Mouse (Mus musculus) bone marrow, adult 2 months (tissue): ENCODE data around the gene Igfbp6.

ENCODE experiments used
- CTCF ChIP-seq: fragments of 200-500 bp; IDR thresholded peaks from 2 replicates; pipeline ENCODE4 v1.5.1; 2011; ENCODE audit warnings: low read length, control low read depth; ENCODE audit not compliant: control insufficient read depth, insufficient read depth
- POLR2A ChIP-seq: fragments of 200-500 bp; IDR thresholded peaks from 2 replicates; pipeline ENCODE4 v1.6.1; 2011; ENCODE audit warnings: low read depth, mild to moderate bottlenecking, control low read depth, low read length, borderline replicate concordance; ENCODE audit not compliant: control insufficient read depth

DNA sequence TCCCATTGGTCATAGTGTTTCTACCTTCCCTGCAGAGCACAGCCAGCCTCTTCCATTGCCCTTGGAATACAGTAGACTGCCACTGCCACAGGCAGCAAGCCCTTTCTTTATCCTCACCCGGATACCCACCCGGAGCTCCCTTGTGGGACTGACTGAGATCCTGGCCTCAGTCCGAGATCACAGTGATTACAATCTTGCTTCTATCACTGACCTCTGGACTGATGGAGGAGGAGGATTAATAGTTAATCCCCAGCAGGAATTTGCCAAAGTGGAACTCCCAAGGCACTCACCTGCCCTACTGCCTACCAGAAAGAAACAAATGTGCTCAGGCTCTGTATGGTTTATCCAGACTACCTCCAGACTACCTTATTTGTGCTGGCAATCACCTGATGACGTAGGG, 5.4 kb downstream of the Igfbp6 start:
- TF ChIP-seq POLR2A (no peak), CTCF (no peak)
